Mouse (Mus musculus) inflammation-experienced regulatory T-cells (primary cell): Measurements from ENCODE around the gene Atxn7. TPM values are rescaled to one million over a fixed set of nuclear protein-coding genes. Genes with fewer than 3 reads are reported as not detected.

ENCODE experiments used
- polyA plus RNA-seq, 2 experiments: library from polyadenylated mRNA; unstranded; fragments of 100-300 nt; shearing (Covaris generic); gene quantifications; one replicate each; pipeline ENCODE4 v1.2.1; 2017

The Atxn7 gene
- polyA plus RNA-seq = 10 to 100 TPM; 28.7 to 32.7 TPM

GRCm38 (mm10) chr14:13961401-13962112 lies at the start of gene Atxn7, which contains the start of gene Thoc7:
Gene Atxn7, plus strand, starts transcription at chr14:13961440.
Gene Thoc7, minus strand, starts transcription at chr14:13961852.

GRCm38 (mm10) chr14:13914387-13915082 lies 46.7 kb upstream of the Atxn7 start, which contains the start of gene Gm281:
Gene Gm281, minus strand, starts transcription at chr14:13914478.

GRCm38 (mm10) chr14:14120230-14121096 lies 159.2 kb downstream of the Atxn7 start, which contains the start of gene Psmd6:
Gene Psmd6, minus strand, starts transcription at chr14:14120984.

Other genes with a start within 250 kb of the Atxn7 start
- under 1 TPM in 1 of 2 experiments, not detected in 1; 0.44 TPM for gene Gm281, start 47.0 kb upstream of the Atxn7 start, polyA plus RNA-seq
- gene Thoc7, start 412 bp downstream of the Atxn7 start, polyA plus RNA-seq = 100 to 1,000 TPM; 148 to 161 TPM
- 100 to 1,000 TPM; 124 to 181 TPM for gene Psmd6, start 159.5 kb downstream of the Atxn7 start, polyA plus RNA-seq
- gene Olfr720, start 225.4 kb downstream of the Atxn7 start, polyA plus RNA-seq = 1 to 10 TPM in 1 of 2 experiments, under 1 TPM in 1; 0.14 to 1.1 TPM